Mouse (Mus musculus) thymus, adult 2 months (tissue): ENCODE measurements around the gene Cmss1.

ENCODE experiments used
- CTCF ChIP-seq: fragments of 200-500 bp; IDR thresholded peaks from 2 replicates; pipeline ENCODE4 v1.5.1; 2012; ENCODE audit warnings: mild to moderate bottlenecking, control low read depth, low read length, moderate library complexity, borderline replicate concordance; ENCODE audit not compliant: control insufficient read depth, poor library complexity, insufficient read depth; ENCODE audit errors: extremely low read depth
- POLR2A ChIP-seq: fragments of 200-500 bp; IDR thresholded peaks from 2 replicates; pipeline ENCODE4 v1.6.1; 2012; ENCODE audit warnings: mild to moderate bottlenecking, low read length, control low read depth, moderate library complexity; ENCODE audit not compliant: control insufficient read depth, poor library complexity, insufficient read depth; ENCODE audit errors: extremely low read depth

GRCm38 (mm10) chr16:57490691-57491090, 116.0 kb downstream of the Cmss1 start:
- TF ChIP-seq CTCF: no peak
- TF ChIP-seq POLR2A: no peak
